Mouse (Mus musculus): ENCODE data around the gene Bcat1.

GRCm38 (mm10) chr6:145018295-145018694 is 57.7 kb downstream of the Bcat1 start:
- TF ChIP-seq TCF12 (IDR thresholded peaks at IDR 0.05; ENCODE audit: insufficient read depth, poor library complexity, severe bottlenecking) (no peak), POLR2A (IDR thresholded peaks at IDR 0.05; ENCODE audit: insufficient read length, low read depth) (no peak), MAX (IDR thresholded peaks at IDR 0.05; ENCODE audit: low read depth) (no peak), POLR2AphosphoS2 (IDR thresholded peaks at IDR 0.05; ENCODE audit: insufficient read length, low read depth) (no peak), CEBPB (IDR thresholded peaks at IDR 0.05; ENCODE audit: insufficient read depth, poor library complexity, severe bottlenecking) (no peak), TCF3 (IDR thresholded peaks at IDR 0.05; ENCODE audit: insufficient read length, low read depth) (no peak), E2F4 (IDR thresholded peaks at IDR 0.05; ENCODE audit: insufficient read depth) (no peak), USF1 (IDR thresholded peaks at IDR 0.05; ENCODE audit: low read depth) (no peak)

Measured in myocyte (in vitro differentiated cells).